Mouse (Mus musculus): ENCODE measurements around the gene Prpf19.

GRCm38 (mm10) chr19:10914870-10915269 is 19.8 kb downstream of the Prpf19 start:
- TF ChIP-seq CTCF (IDR thresholded peaks at IDR 0.05; ENCODE audit: low read depth, low read length) (no peak), POLR2AphosphoS5 (IDR thresholded peaks at IDR 0.05; ENCODE audit: insufficient replicate concordance, low read depth, low read length) (no peak), GATA2 (IDR thresholded peaks at IDR 0.05; ENCODE audit: borderline replicate concordance, low read depth, low read length) (no peak), GATA1 (IDR thresholded peaks at IDR 0.05; ENCODE audit: borderline replicate concordance, low read length) (no peak), TAL1 (conservative IDR thresholded peaks at IDR 0.05; ENCODE audit: low read depth, low read length) (no peak)

Measured in G1E (cell line).